Mouse (Mus musculus): ENCODE measurements around the gene Tmbim7. TPM values are rescaled to one million over a fixed set of nuclear protein-coding genes. Genes with fewer than 3 reads are reported as not detected.

The Tmbim7 gene
- polyA plus RNA-seq, 1 experiment from 2014 or later, result not detected

- ATAC-seq (no peak), DNase-seq (ENCODE audit: low spot score) (no peak)
- H3K27me3 ChIP-seq (replicated peaks; ENCODE audit: insufficient read depth, low read length), result no peaks in the 10 kb centered on the region
- no peaks in the 10 kb centered on the region for H3K4me1 ChIP-seq (ENCODE audit: insufficient read depth, low read depth, low read length)
- WGBS, result 81% methylated on average over 6 of the region's 6 CpGs
- no peak overlapping the region for H3K4me3 ChIP-seq (ENCODE audit: low read depth, low read length)
- H3K9ac ChIP-seq (replicated peaks; ENCODE audit: low read depth), result no peak overlapping the region
- 0 out of 2 replicates have a peak, but pooled peaks cover 3% of the 10 kb centered on the region for H3K36me3 ChIP-seq (ENCODE audit: insufficient read depth, low read length)
- H3K27ac ChIP-seq (ENCODE audit: low read length), result no peak overlapping the region
- no peak overlapping the region for H3K4me2 ChIP-seq (replicated peaks; ENCODE audit: low read depth, low read length)
- no peak for TF ChIP-seq CTCF (IDR thresholded peaks at IDR 0.05)
- TF ChIP-seq EP300 (IDR thresholded peaks at IDR 0.05), result no peak
- H3K9me3 ChIP-seq (ENCODE audit: low read length), result no peaks in the 10 kb centered on the region
These were observed 5.7 kb upstream of the Tmbim7 start for GRCm38 (mm10) chr5:3645326-3645725.

- DNase-seq (ENCODE audit: low spot score) (no peak), ATAC-seq (no peak)
- H3K27ac ChIP-seq (ENCODE audit: low read length), result peak overlapping the region; percentile 93
- TF ChIP-seq CTCF (IDR thresholded peaks at IDR 0.05) (no peak), EP300 (IDR thresholded peaks at IDR 0.05) (no peak)
- H3K4me3 ChIP-seq (ENCODE audit: low read depth, low read length), result peak overlapping the region; percentile 96
- WGBS, result 12% methylated on average over 6 of the region's 6 CpGs
- no peaks in the 10 kb centered on the region for H3K36me3 ChIP-seq (ENCODE audit: insufficient read depth, low read length)
- H3K9ac ChIP-seq (replicated peaks; ENCODE audit: low read depth), result peak overlapping the region; percentile 32; the same call in 1 of the 2 replicates
- peak overlapping the region; percentile 66 for H3K4me2 ChIP-seq (replicated peaks; ENCODE audit: low read depth, low read length)
- H3K27me3 ChIP-seq (replicated peaks; ENCODE audit: insufficient read depth, low read length), result no peaks in the 10 kb centered on the region
- no peaks in the 10 kb centered on the region for H3K4me1 ChIP-seq (ENCODE audit: insufficient read depth, low read depth, low read length)
- no peaks in the 10 kb centered on the region for H3K9me3 ChIP-seq (ENCODE audit: low read length)
These were observed 4.4 kb upstream of the Tmbim7 start for GRCm38 (mm10) chr5:3646539-3646938.

- under 1% methylated on average over 34 of the region's 60 CpGs for WGBS
- Histone ChIP-seq H3K27ac (ENCODE audit: low read length) (peak overlapping the region; percentile 93), H3K9me3 (ENCODE audit: low read length) (no peaks in the 10 kb centered on the region), H3K4me2 (replicated peaks; ENCODE audit: low read depth, low read length) (peak overlapping the region; percentile 66), H3K36me3 (ENCODE audit: insufficient read depth, low read length) (no peaks in the 10 kb centered on the region), H3K9ac (replicated peaks; ENCODE audit: low read depth) (peak overlapping the region; percentile 82), H3K4me3 (ENCODE audit: low read depth, low read length) (peak overlapping the region; percentile 96), H3K27me3 (replicated peaks; ENCODE audit: insufficient read depth, low read length) (no peaks in the 10 kb centered on the region), H3K4me1 (ENCODE audit: insufficient read depth, low read depth, low read length) (no peaks in the 10 kb centered on the region)
- ATAC-seq (peak; percentile 45), DNase-seq (ENCODE audit: low spot score) (peak; percentile 82)
- TF ChIP-seq CTCF (IDR thresholded peaks at IDR 0.05), result peak; percentile 74
- TF ChIP-seq EP300 (IDR thresholded peaks at IDR 0.05), result no peak
These were observed 3.8 kb upstream of the Tmbim7 start for GRCm38 (mm10) chr5:3646991-3647707.

GRCm38 (mm10) chr5:3647708-3648121 is 3.3 kb upstream of the Tmbim7 start:
- Histone ChIP-seq H3K4me1 (ENCODE audit: insufficient read depth, low read depth, low read length) (no peaks in the 10 kb centered on the region), H3K9ac (replicated peaks; ENCODE audit: low read depth) (peak overlapping the region; percentile 82), H3K4me3 (ENCODE audit: low read depth, low read length) (peak overlapping the region; percentile 96), H3K4me2 (replicated peaks; ENCODE audit: low read depth, low read length) (peak overlapping the region; percentile 66), H3K27me3 (replicated peaks; ENCODE audit: insufficient read depth, low read length) (no peaks in the 10 kb centered on the region), H3K36me3 (ENCODE audit: insufficient read depth, low read length) (no peaks in the 10 kb centered on the region), H3K9me3 (ENCODE audit: low read length) (no peaks in the 10 kb centered on the region), H3K27ac (ENCODE audit: low read length) (peak overlapping the region; percentile 93)
- peak; percentile 98 for ATAC-seq
- TF ChIP-seq EP300 (IDR thresholded peaks at IDR 0.05), result no peak
- no peak; the same call in 1 of the 2 replicates for TF ChIP-seq CTCF (IDR thresholded peaks at IDR 0.05)
- DNase-seq (ENCODE audit: low spot score), result peak; percentile 96
- 1% methylated on average over 12 of the region's 46 CpGs for WGBS

GRCm38 (mm10) chr5:3648206-3648848 is 2.7 kb upstream of the Tmbim7 start:
- 39% methylated on average over 4 of the region's 4 CpGs for WGBS
- ATAC-seq, result no peak
- TF ChIP-seq EP300 (IDR thresholded peaks at IDR 0.05), result no peak
- no peak for TF ChIP-seq CTCF (IDR thresholded peaks at IDR 0.05)

GRCm38 (mm10) chr5:3648849-3649210 is 2.2 kb upstream of the Tmbim7 start:
- Histone ChIP-seq H3K4me1 (ENCODE audit: insufficient read depth, low read depth, low read length) (no peaks in the 10 kb centered on the region), H3K4me2 (replicated peaks; ENCODE audit: low read depth, low read length) (no peak overlapping the region), H3K9ac (replicated peaks; ENCODE audit: low read depth) (no peak overlapping the region), H3K36me3 (ENCODE audit: insufficient read depth, low read length) (no peaks in the 10 kb centered on the region), H3K27ac (ENCODE audit: low read length) (no peak overlapping the region), H3K27me3 (replicated peaks; ENCODE audit: insufficient read depth, low read length) (no peaks in the 10 kb centered on the region), H3K9me3 (ENCODE audit: low read length) (no peaks in the 10 kb centered on the region), H3K4me3 (ENCODE audit: low read depth, low read length) (no peak overlapping the region)
- TF ChIP-seq EP300 (IDR thresholded peaks at IDR 0.05) (no peak), CTCF (IDR thresholded peaks at IDR 0.05) (no peak)
- no peak for DNase-seq (ENCODE audit: low spot score)
- WGBS, result 73% methylated on average over 4 of the region's 4 CpGs
- no peak for ATAC-seq

More at GRCm38 (mm10) chr5:3648206-3648848, 2.7 kb upstream of the Tmbim7 start:
- no peak for DNase-seq (ENCODE audit: low spot score)
- Histone ChIP-seq H3K4me1 (ENCODE audit: insufficient read depth, low read depth, low read length) (no peaks in the 10 kb centered on the region), H3K9ac (replicated peaks; ENCODE audit: low read depth) (no peak overlapping the region), H3K4me3 (ENCODE audit: low read depth, low read length) (no peak overlapping the region; the same call in 1 of the 2 replicates), H3K27ac (ENCODE audit: low read length) (no peak overlapping the region), H3K27me3 (replicated peaks; ENCODE audit: insufficient read depth, low read length) (no peaks in the 10 kb centered on the region), H3K9me3 (ENCODE audit: low read length) (no peaks in the 10 kb centered on the region), H3K36me3 (ENCODE audit: insufficient read depth, low read length) (no peaks in the 10 kb centered on the region), H3K4me2 (replicated peaks; ENCODE audit: low read depth, low read length) (peak overlapping the region; percentile 66)
